Comparison of ENCODE assay signal across 8 mouse cellular contexts in the genomic region with DNA sequence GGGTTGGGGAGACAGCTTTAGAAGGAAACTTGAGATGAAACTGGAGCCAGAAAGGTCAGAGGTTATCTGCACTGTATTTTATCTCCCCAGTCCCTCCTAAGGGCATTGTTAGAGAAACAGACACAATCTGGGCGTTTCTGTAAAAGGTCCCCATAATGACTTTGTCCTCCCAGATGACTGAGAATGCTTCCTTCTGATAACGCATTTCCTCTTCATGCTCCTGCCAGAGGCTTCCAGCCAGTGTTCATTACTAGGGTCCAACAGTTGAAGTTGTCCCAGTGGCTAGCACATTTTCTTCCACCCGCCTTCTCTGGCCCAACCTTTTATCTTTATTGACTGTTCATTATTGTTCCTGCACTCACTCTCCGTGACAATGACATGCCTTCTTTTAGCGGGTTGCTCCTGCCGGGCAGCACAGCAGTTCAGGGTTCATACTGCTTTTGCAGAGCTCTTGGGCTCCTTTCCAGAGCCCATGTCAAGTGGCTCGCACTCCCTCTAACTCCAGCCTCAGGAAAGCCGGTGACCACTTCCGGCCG.
DNase-seq lines count a peak whose midpoint lies in the region; ATAC-seq and TF ChIP-seq lines count a peak whose summit lies in the region.

No protein-coding gene starts in this region.

- H3K9ac ChIP-seq in heart, adult 2 months (ENCODE audit: low read depth, low read length), result no peak overlapping the region
- H3K9ac ChIP-seq in lung, embryonic 16.5 days (ENCODE audit: low read length), result no peak overlapping the region

- TF ChIP-seq CTCF in heart, adult 2 months (IDR thresholded peaks at IDR 0.05), result no peak

- DNase-seq in heart, adult 2 months, result peak; percentile 42 to 74
- peak; percentile 30 to 47 for DNase-seq in kidney, adult 8-10 months
- DNase-seq in right cerebral cortex, adult 2 months (ENCODE audit: low spot score in 2 of 2), result no peak
- no peak for DNase-seq in layer of hippocampus, adult 9-10 months (ENCODE audit: low spot score)
- no peak for DNase-seq in urinary bladder, adult 18-20 months (ENCODE audit: low spot score in 2 of 2)
- no peak for DNase-seq in frontal cortex, adult 2 months (ENCODE audit: extremely low spot score in 1 of 2, low spot score in 1 of 2)

- H3K27me3 ChIP-seq in heart, adult 2 months (ENCODE audit: control insufficient read depth, insufficient read depth, low read length), result no peaks in the 10 kb centered on the region
- H3K27me3 ChIP-seq in lung, embryonic 16.5 days (ENCODE audit: control insufficient read depth, insufficient read depth, low read depth, low read length), result no peaks in the 10 kb centered on the region

- H3K79me2 ChIP-seq in heart, adult 2 months (replicated peaks; ENCODE audit: control insufficient read depth, insufficient read depth, low read length), result no peaks in the 10 kb centered on the region

- no peaks in the 10 kb centered on the region for H3K9me3 ChIP-seq in lung, embryonic 16.5 days (ENCODE audit: control insufficient read depth, low read length)

- H3K4me1 ChIP-seq in brown adipose tissue, adult 24 weeks (ENCODE audit: control insufficient read depth, insufficient read depth, insufficient read length, low read length), result peaks cover 32% of the 10 kb centered on the region
- H3K4me1 ChIP-seq in heart, adult 2 months (ENCODE audit: control insufficient read depth, insufficient read depth, low read length), result peaks cover 21% of the 10 kb centered on the region
- peaks cover 19% of the 10 kb centered on the region for H3K4me1 ChIP-seq in lung, embryonic 16.5 days (replicated peaks; ENCODE audit: control insufficient read depth, insufficient read depth, low read length)

- intact Hi-C loops in heart, adult 2 months (cut with DNase I), result loop anchor here (1.0 to 2.0 kb wide), 3 partner anchors 26 to 108 kb away; partner anchors contain the start of gene Ano6

- ATAC-seq in lung, embryonic 16.5 days (ENCODE audit: low read depth), result peak; percentile 80

- 6% methylated on average over 10 of the region's 10 CpGs for WGBS in heart, adult 2 months
- WGBS in lung, embryonic 16.5 days, result 6% methylated on average over 10 of the region's 10 CpGs

- peak; percentile 43 for TF ChIP-seq POLR2A in heart, adult 2 months (IDR thresholded peaks at IDR 0.05; ENCODE audit: insufficient read depth, low read depth, low read length)

- TF ChIP-seq EP300 in heart, adult 2 months (IDR thresholded peaks at IDR 0.05; ENCODE audit: insufficient read depth, low read depth, low read length), result peak; percentile 78; the same call in 1 of the 2 replicates

- H3K4me2 ChIP-seq in lung, embryonic 16.5 days (ENCODE audit: low read depth, low read length), result peak overlapping the region; percentile 1; the same call in 1 of the 2 replicates

- peaks cover 4% of the 10 kb centered on the region for H3K36me3 ChIP-seq in heart, adult 2 months (ENCODE audit: control insufficient read depth, insufficient read depth, low read length)
- no peaks in the 10 kb centered on the region for H3K36me3 ChIP-seq in lung, embryonic 16.5 days (ENCODE audit: control insufficient read depth, insufficient read depth, low read length)

- H3K27ac ChIP-seq in brown adipose tissue, adult 24 weeks (replicated peaks; ENCODE audit: low read depth, low read length), result peak overlapping the region; percentile 88
- H3K27ac ChIP-seq in heart, adult 2 months, result peak overlapping the region; percentile 64
- peak overlapping the region; percentile 57 for H3K27ac ChIP-seq in lung, embryonic 16.5 days (ENCODE audit: low read length)

- peak overlapping the region; percentile 18; the same call in 1 of the 2 replicates for H3K4me3 ChIP-seq in brown adipose tissue, adult 24 weeks (ENCODE audit: insufficient read depth, low read depth, low read length)
- no peak overlapping the region for H3K4me3 ChIP-seq in heart, adult 2 months
- no peak overlapping the region for H3K4me3 ChIP-seq in lung, embryonic 16.5 days (ENCODE audit: low read length)

Comparison
In these comparisons a context has a peak if more than half of its experiments do, and no peak if none do; other contexts are left out.
1. DNase-seq: peak in heart, adult 2 months (2 of 2) and kidney, adult 8-10 months (2 of 2); none in right cerebral cortex, adult 2 months (0 of 2), layer of hippocampus, adult 9-10 months (single experiment), urinary bladder, adult 18-20 months (0 of 2) and frontal cortex, adult 2 months (0 of 2).
2. Peak in every context shown above with its lines, with median percentiles within 50 percentile points of each other: H3K27ac ChIP-seq.